Mouse (Mus musculus): ENCODE data around the gene Smg6.

Gene Smg6

DNA sequence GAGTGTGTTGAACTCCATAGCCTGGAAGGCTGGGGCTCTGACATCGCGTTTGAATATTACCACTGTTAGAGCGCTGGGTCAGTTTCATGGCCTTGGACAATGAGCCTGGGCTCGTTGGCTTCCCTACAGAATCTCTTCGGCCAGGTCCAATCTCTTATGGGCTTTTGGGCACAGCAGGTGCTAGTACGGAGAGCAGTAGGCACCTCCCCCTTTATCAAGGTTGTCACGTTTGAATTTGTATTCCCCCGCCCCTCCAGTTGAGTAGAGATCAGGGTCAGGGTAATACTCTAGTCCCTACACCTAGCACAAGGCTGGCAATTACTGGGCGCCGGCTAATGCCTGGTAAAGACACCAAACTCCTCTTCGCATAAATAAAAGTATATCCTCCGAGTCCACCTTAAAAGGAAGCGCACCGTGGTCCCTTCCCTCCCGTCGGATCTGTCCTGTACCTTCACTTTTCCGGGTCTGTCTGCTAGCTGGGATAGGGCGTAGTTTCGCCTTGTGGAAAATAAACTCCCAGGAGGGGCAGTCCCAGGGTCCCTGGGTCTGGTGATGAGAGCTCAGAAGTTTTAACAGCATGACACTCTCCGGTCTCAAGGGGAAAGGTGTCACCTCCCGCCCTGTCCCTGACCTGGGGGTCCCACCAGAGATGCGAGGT, 264.2 kb downstream of the Smg6 start:
- in situ Hi-C loops (cut with MboI, MseI) = loop anchor here (5.0 kb wide), 1 partner anchor 97 kb away; no protein-coding TSS in a partner anchor

DNA sequence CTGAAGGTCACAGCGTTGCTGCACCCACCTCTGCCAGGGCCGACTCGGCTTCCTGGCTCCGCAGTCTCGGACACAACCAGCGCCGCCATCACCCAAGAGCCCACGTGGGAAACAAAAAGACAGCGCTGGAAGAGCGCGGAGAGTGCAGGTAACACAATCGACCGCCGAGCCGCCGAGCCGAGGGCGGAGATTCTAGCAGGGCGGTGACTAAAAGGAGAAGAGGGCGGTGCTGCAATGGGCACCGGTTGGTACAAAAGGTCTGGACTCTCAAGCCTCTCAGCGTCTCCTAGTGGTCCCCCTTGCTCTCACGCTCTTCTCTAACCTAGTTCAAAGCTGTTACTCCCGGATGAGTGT, 264.7 kb downstream of the Smg6 start:
- in situ Hi-C loops (cut with MboI, MseI) = loop anchor here (5.0 kb wide), 1 partner anchor 97 kb away; no protein-coding TSS in a partner anchor

DNA sequence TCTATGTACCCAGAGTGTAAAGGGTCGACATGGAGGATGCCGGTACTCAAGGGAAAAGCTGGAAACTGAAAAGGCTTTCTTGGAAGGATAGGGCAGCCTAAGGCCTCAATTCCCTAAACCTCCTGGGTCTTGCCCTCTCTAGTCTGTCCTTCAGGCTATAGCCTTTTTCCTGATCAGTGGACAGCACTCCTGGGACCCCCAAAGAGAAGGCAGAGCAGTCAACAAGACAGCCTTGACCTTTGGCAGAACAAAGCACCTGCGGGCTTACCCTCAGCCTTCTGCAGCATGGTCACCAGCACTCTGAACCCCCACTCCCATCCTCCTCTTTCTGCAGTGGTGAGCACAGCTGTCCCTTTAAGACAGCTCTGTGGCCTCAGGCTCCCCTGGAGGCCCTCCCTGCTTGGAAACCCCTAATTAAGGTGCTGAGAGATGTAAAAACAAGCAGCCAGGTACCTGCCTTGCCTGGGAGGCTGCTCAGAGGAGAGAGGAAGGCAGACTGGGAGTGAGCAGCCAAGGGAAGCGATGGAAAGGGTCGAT, 265.4 kb downstream of the Smg6 start, which contains the start of gene Dph1:
Gene Dph1 (minus strand): TSS at position 337 of the 537 bp plus-strand sequence.
- in situ Hi-C loops (cut with MboI, MseI) = loop anchor here (5.0 kb wide), 1 partner anchor 96 kb away; no protein-coding TSS in a partner anchor

DNA sequence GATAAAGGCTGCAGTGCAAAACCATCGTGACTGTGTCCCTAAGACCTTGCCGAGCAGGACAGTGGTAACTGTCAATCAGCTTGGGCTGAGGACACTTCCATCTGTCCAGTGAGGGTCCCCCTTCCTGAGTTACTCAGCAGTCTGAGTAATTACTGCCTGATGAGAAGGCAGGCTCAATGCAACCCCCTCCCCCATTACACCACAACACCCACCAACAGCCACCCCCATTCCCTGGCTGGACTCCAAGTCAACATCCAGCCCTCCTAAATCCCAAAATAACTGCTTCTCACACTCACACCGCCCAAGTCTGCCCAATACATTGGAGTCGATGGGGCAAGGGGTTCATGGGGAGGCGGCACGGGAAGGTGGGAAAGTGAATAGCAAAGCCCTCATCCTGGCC, 266.2 kb downstream of the Smg6 start:
- in situ Hi-C loops (cut with MboI, MseI) = loop anchor here (5.0 kb wide), 1 partner anchor 95 kb away; no protein-coding TSS in a partner anchor

DNA sequence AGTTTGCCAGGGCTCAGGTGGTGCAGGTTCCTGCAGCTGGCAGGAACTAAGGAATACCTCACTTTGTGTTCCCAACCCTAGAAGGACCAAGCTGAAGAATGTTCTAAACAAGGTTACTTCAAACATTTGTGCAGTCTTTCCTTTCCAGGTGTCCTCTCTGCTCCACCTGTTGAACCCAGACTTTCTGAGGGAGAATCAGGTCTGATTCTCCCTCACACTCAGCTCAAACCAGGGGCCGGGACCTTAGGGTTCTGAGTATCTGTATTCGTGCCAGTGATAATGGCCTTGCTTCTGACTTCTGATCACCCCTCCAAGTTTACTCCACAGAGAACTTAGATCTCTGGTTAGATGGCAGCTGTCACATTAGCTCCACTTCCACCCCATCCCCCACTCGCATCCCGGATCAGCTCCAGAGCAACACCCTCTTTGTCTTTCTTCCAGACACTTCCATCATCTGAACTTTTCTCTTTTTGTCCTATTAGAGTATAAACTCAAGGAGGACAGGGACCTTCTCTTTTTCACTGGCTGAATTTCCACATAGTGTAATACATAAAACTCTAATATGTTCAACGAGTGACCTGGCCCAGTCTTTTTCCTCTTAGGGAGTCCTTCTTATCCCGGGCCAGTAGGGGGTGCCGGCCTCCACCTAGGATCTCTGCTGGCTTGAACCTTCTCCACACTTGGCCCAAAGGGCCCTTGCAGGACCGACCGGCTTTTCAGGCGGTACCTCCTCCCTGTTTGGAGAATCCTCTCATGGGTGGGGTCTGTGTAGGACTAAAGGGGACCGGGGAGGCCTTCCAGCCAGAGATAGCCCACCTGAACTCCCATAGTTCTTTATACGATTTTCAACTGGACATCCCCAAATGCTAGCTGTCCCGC, 267.0 kb downstream of the Smg6 start:
- in situ Hi-C loops (cut with MboI, MseI) = loop anchor here (5.0 kb wide), 1 partner anchor 95 kb away; no protein-coding TSS in a partner anchor

DNA sequence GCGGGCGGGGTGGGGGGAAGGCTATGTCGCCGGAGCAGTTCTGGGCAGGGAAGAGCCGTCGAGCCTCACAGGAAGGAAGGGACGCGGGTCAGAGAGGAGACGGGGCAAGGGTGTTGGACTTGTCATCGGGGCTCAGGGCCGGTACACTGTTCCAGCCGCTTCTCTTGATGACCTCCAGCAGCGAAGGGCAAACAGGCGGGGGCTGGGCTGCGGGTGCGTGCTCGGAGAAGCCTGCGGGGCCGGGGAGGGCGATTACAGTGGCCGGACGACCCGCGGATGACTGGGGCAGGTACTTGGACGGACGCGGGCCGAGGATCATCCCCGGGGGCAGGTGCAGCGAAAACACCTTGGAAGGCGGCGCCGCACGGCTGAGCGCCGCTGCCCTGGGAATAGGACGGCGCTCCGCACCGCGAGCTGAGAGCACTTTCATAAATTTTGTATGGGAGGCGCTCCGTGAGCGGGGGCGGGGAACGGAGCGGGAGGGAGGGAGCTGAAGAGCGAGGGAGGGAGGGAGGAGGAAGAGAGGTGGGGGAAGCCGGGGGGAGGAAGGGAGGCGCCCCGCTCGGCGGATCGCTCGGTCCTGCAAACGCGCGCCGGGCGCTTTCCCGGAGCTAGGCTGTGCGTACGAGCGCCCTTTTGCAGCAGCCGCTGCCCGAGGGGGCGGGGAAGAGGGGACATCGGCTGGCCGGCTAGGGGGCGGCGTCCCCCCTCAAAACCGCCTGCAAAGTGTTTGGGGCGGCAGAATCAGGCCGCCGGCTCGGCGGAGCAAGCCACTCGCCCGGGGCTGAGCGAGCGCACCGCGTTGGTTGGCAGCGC, 267.8 kb downstream of the Smg6 start, which contains the start of gene Rtn4rl1:
Gene Rtn4rl1 (plus strand): TSS at position 528 of the 816 bp plus-strand sequence.
- in situ Hi-C loops (cut with MboI, MseI) = loop anchor here (5.0 kb wide), 1 partner anchor 94 kb away; no protein-coding TSS in a partner anchor

DNA sequence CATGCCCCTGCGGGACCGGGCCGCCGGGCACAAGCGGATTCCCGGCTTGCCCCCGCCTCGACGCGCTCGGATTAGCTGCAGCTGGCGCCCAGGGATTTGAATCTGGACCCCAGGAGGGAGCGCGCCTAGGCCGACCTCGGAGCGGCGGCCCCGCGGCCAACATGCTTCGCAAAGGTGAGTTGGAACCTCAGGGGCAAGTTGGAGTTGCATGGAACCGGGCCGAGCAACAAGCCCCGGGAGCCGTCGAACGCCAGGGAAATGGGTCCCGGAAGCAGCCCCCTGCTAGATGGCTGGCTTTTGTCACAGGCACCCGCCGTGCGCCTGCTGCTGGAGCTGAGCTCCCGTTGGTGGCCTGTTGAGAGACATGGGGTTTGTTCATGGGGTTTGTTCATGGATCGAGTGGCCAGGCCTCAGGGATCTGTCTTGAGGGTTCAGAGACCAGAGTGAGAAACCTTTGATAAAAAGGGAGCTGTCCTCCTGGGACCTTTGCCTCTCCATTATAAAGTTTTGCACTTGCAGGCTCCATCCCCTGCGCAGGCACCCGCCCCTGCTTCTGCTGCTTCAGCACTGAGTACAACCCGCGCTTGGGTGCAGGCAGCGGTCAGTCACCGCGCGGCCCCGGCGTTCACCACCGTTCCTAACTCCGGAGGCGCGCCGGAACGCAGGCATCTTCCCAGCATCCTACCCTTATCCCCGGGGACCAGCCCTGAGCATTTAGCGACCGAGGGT, 268.7 kb downstream of the Smg6 start:
- in situ Hi-C loops (cut with MboI, MseI) = loop anchor here (5.0 kb wide), 1 partner anchor 93 kb away; no protein-coding TSS in a partner anchor

DNA sequence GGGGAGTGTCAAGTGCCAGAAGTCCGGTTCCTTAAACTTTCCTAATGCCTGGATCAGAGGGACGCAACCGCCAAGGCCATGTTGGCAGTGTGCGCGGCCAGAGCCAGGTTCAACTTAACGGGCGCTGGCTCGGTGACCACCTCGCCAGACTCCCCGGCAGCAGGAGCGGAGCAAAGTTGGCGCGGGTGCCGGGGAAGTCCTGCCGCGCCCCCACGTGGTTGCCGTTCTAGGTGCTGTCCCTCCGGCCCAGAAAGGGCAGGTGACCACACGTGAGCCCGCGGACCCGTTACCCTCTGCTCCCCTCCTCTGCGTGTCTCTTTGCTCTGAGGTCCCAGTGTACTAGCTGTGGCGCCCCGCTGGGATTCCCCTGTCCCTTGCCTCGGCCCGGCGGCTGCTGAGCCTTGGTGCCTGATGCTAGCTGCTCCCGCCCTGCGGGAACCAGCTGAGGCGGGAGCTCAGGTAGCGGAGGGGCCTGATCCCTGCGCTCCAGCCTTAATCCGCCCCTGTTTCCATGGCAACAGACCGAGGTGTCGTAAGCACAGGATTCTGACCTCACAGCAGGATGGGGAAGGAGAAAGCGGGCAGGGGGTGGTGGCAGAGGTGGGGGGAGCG, 269.3 kb downstream of the Smg6 start:
- in situ Hi-C loops (cut with MboI, MseI) = loop anchor here (5.0 kb wide), 1 partner anchor 92 kb away; no protein-coding TSS in a partner anchor

DNA sequence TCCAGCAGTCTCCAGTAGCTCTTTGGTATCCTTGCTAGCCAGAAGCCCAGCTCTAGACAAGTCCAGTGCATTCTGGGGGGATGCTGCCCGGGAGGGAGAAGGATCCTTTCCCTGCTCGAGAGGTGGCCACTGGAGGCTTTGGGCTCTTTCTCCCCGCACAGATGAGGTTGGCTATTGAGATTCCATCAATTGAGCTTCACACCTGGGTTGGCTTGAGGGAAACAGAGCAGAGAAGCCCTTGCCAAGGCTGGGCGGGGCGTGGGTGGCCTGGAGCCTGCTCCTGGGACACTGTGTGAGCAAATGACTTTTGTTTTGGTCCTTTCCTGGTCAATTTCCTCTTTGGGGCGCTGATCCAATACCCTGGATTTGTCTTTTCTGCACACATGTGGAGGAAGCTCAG, 270.5 kb downstream of the Smg6 start:
- in situ Hi-C loops (cut with MboI, MseI) = no loop called here

DNA sequence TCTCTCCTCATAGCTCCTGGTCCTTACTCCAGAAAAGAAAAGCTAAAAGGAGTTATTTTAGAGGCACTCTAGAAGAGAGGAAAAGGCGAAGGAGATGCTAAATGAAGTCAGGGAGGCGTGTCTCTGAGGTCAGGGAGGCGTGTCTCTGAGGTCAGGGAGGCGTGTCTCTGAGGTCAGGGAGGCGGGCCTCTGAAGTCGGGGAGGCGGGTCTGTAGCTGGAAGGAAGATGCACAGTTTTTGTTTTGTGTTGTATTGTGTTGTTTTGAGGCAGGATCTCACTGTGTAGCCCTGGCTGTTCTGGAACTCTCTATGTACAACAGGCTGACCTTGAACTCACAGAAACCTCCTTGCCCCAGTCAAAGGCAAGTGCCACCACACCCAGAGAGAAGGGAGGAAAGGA, 272.3 kb downstream of the Smg6 start:
- in situ Hi-C loops (cut with MboI, MseI) = no loop called here

DNA sequence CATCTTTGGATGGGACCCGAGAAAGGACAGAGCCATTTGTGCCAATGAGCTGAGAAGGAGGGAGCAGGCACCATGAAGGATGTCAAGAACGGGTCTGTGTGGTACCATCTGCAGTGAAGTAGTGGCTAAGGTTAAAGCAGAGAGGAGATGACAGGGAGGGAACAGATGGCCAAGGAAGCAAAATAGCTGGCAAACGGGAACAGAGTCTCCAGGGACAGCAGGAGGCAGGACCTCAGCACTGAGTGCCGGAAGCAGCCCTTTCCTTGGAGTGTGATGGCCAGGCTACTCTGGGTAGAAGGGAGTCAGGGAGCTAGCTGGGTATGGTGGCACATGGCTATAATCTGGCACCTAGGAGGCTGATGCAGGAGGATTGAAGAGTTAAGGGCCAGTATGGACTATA, 273.2 kb downstream of the Smg6 start:
- in situ Hi-C loops (cut with MboI, MseI) = no loop called here

DNA sequence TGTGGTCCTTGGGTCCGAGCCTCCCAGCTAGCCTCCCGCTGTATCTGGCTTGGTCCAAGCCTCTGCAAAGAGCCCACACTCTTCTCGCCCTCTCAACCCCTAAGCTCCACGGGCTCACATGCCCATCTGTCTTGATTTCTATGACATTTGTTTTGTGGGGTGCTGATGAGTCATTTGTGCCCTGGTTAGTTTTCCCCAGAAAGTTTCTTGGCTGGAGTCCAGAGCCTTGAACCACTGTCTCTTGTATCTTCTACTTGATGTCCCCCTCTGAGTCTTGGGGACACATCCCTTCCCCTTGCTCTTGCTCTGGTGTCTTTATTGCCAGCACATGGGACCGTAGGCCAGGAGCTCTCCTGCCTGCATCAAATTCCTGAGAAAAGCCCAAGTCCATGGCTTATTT, 274.3 kb downstream of the Smg6 start:
- in situ Hi-C loops (cut with MboI, MseI) = no loop called here

DNA sequence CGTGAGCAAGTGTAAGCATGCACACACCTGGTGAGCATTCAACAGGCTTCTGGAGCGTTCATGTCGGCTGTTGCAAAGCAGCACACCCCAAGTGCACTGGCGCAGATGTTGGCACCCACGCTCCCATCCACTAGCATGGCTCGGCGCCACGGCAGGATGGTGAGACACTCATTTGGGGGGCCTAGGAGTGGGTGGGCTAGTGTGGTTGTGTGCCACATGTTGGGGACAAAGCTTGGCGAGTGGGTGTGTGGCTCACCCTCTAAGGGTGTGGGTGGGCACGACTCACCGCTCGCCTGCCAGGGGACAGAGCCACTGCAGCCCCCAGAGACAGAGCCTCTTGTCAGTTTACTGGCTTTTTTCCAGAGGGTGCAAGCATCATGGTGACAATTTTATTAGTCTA, 275.3 kb downstream of the Smg6 start:
- in situ Hi-C loops (cut with MboI, MseI) = no loop called here

DNA sequence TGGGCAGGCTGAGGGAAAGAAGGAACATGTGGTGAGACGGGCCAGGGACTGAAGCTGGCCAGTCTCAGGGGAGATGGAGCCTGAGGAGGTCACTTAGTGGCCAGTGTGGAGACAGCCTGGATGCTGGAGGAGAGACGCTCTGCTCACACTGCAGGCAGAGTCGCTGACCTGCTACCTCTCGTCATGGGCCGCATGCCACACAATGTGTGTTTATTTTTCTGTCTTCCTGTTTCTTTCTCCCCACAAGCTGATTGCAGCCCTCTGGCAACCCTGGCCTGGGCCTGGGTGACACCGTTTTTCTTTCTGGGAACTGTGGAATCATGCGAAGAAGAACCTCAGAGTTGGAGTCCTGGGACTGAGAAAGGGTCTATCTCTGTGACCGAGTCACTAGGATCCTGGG, 276.1 kb downstream of the Smg6 start:
- in situ Hi-C loops (cut with MboI, MseI) = no loop called here

DNA sequence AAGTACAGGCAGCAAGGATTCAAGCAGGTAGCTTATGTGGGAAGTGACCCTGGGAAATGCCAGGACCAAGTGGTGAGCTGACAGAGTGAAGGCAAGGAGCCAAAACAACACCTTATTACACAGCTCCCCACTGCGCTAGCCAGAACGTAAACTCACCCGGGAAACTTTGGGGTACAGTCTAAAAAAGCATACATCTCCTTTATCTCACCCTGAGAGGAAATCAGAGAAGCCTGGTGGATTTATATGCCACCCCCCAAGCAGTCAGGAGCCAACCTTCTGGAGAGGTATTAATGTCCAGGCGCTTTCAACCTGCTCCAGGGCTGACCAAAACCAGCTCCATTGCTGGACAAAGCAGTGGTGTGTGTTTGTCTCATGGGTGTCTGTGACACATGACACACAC, 278.3 kb downstream of the Smg6 start:
- in situ Hi-C loops (cut with MboI, MseI) = no loop called here

DNA sequence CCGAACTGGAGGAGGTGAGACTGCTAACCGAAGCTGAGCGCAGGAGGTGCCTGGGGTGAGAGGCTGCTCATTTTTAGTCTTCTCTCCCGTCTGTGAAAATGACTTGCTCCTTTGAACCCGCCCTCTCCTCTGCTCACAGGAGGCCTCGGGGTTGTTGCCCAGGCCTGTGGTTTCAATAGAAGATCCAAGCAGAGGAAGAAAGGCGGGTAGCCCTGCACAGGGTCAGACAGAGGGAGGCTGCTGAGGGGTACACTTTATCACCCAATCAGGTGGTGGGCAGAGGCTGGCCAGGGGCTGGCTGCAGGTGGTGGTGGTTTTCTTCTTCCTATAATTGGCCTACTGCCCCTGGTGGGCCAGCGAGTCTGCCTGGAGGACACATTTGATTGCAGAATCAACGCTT, 278.8 kb downstream of the Smg6 start:
- in situ Hi-C loops (cut with MboI, MseI) = no loop called here

DNA sequence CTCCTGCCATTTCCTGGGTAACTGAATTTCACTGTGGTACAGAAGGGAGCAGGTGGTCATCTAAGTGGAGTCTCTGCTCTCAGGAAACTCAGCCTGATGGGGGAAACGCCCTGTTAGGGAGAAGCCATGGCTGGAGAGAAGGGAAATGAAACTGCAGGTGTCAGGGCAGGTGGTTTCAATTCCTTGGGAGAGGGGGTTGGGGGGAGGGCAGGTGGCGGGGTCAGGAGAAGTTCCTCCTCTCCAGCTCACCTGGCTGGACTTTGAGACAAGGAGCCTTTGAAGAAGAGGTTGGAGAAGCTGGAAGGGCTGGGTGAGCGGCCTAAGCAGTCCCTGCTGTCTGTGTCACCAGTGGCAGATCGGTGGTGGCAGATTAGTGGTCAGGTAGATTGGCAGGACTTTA, 280.7 kb downstream of the Smg6 start:
- in situ Hi-C loops (cut with MboI, MseI) = no loop called here

DNA sequence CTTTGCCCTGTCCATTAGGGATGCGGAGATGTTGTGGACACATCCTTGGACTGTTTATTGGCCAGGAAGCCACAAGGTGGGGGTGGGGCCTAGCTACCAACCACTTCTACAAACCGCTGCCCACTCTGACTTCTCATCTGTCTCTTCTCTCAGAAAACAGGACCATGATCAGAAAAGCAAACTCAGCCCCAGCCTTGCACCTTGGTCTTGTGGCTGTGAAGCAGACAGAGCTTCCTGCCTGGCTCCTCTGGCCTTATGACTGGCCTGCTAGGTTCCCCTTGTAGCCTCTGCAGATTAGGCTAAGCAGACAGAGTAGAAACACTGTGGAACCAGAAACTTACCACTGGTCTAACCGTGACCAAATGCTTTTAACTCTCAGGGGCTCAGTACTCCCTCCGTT, 283.7 kb downstream of the Smg6 start:
- in situ Hi-C loops (cut with MboI, MseI) = no loop called here

DNA sequence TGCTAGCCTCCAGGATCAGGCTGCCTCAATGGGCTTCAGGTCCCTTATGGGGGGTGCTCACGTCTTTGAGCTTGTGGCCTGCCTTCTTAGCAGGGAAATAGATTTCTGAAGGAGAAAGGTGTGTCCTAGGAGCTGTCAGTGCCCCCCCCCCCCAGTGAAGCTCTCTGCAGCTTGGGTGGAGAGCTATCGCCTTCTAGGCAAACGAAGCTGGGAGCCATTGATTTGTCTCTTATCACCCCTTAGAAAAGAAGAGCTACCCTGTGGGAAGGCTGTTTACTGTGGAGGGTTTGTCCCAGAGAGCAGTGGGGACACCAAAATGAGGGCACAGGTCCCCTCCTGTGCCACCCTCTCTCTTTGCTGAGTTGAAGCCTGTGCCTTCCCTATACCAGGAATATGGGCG, 284.5 kb downstream of the Smg6 start:
- in situ Hi-C loops (cut with MboI, MseI) = no loop called here

DNA sequence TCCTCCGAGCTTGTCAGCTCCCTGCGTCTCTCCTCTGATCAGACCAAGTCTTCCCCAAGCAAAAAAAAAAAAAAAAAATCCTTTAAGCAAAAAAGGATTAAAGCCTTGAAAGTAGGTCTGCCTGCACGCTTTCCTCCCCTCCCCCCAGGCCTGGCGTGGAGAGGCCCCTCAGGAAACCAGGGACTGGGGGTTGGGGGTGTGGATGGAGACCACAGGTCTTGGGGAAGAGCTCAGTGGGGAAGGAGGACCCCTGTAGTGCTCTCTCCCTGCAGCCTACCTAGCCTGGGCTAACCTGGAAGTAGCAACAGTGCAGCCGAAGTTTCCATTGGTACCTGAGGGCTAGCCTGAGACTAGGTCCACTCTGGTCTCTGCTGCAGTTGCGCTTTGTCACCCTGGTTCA, 285.1 kb downstream of the Smg6 start:
- in situ Hi-C loops (cut with MboI, MseI) = no loop called here

Measured in regulatory T cell (primary cell).